Mouse (Mus musculus) T-helper 17 cell (primary cell): ENCODE measurements around the gene Gsdmc4.
"Not testable (repeated sequence)": the region's sequence is repeated elsewhere in the genome, so short reads cannot be mapped to it uniquely, and the experiment has no call there.

Experiments used
- in situ Hi-C, 2 experiments: fragments of 300-600 bp; cut with MboI, MseI; formaldehyde crosslinking; loops; 1 replicate in 1 of 2; 2 replicates in 1 of 2; pipeline ENCODE4 v1.15.1; 2025; ENCODE audit warnings: high pct_unique_total_duplicates in 2 of 2

Gsdmc4 gene

DNA sequence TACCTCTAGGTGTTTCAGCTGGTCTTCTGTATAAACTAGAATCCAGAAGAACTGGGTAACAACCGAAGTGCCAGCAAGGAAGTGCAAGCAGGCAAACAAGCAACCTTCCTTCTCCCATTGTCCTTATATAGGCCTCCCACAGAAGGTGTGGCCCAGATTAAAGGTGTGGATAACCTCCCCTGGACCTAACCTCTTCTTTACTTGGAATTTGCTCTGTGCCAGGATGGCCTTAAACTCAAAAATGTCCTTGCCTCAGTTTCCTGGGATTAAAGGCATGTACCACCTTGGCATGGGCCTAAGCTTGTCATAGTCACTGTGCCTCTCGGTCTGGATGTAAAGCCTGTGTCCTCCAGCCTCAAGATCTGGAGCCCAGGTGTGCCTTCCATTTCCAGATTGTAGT lies at the start of gene Gsdmc4:
Gsdmc4 (minus strand) TSS at position 101 of the 400 bp plus-strand sequence.
- in situ Hi-C loops: not testable (repeated sequence)

DNA sequence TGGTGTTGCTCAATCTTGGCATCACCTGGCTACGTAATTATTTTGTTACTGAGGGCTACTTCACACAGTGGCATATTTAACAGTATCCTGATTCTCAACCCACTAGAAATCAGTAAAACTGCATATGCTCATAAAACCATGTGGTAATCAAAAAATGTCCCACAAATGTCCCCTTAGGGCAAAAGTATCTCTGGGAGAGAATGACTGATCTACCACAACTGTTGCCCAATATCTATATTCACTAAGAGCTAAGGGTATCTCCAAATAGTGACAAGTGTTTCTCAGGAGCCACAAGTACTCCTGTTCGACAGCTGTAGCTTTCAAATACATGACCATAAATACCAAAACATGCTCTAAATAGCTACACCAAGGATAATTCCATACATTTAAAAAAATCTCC lies 48.4 kb upstream of the Gsdmc4 start:
- in situ Hi-C loops: no loop called here

DNA sequence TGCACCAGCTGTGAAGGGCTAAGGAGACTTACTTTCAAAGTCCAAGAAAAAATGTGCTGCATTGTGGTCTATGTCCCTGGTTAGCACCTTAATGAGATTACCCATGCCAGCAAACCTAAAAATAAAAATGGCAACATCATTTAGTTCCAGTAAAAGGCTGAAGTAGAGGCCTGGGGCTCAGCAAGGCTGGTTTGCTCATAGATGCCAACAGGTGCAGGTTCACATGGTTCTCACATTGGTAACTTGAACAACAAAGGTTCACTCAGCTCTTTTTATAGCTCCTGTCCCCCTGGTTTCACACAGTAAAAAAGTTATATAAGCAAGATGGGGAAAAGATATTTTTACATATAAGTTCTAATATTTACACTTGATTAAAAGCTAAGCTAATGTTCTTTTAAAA lies 45.5 kb upstream of the Gsdmc4 start:
- in situ Hi-C loops: no loop called here

DNA sequence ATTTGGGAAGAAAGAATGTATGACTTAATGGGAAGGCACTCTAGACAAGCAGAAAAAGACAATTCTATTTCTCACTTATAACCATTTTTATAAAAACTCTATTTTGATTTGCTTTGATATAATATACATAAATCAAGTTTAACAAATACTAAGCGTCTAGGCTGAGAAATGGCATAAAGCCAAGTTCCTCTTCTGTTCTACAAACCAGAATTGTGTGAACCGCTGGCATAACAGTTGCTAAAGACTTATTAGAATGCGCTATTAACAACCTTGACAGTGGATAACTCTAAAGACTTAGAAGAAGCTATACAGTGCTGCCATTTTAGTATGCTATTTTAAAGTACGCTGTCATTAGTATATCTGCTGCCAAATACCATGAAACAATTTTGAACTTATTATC lies 41.2 kb upstream of the Gsdmc4 start:
- in situ Hi-C loops: no loop called here

DNA sequence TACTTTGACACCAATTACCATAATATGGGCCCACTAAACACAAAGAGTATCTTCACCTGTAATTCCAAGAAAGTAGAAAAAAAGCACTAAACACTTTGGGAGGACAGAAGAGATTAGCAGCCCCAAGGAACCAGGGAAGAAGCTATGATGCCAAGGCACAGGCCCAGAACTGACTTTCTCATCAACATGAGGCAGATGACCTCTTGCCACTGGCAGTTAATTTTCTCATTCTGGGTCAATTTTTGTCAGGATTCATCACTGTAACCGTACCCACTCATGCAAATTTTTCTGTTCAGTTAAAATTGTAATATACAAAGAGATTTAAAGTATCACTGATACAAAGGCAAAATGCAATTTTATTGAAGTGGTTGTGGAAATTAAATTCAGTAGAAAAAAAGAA lies 29.1 kb upstream of the Gsdmc4 start:
- in situ Hi-C loops: loop anchor here in 1 of 2 experiments (25.0 kb wide), 1 partner anchor 171 kb away; no protein-coding TSS in a partner anchor

DNA sequence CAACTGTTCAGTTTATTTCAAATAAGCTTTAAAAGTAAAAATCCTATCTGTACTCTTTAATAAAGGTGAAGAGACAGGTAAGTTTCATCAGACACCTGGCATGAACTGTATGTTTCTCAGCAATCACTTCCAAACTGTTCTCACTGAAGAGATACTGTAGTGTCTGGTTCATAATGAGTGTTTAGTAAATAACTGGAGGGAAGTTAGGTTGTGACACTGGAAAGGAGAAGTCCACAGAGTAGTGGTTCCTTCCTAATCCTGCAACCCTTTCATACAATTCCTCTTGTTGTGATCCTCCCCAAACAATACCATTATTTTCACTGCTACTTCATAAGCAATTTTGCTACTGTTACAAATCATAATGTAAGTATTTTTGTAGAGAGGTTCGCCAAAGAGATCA lies 20.6 kb upstream of the Gsdmc4 start:
- in situ Hi-C loops: loop anchor here in 1 of 2 experiments (25.0 kb wide), 1 partner anchor 180 kb away; no protein-coding TSS in a partner anchor

DNA sequence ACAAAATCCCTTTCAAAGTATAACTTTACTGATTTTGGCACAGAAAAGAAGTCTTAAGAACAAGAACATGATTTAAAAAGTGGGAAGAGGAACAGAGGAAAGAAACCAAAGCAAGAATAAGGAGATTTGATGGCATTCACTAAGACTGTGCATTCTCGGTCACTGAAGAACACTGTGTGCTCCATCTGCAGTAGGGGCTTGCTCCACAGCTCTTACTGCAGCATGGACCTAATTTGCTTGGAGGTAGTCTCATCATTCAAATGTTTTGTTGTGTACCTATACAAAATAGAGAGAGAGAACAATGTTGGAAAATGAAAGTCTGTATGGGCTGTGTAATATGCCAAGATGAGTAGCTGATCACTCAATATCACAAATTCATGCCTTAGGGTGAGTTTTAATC lies 19.3 kb upstream of the Gsdmc4 start:
- in situ Hi-C loops: loop anchor here in 1 of 2 experiments (25.0 kb wide), 1 partner anchor 181 kb away; no protein-coding TSS in a partner anchor

DNA sequence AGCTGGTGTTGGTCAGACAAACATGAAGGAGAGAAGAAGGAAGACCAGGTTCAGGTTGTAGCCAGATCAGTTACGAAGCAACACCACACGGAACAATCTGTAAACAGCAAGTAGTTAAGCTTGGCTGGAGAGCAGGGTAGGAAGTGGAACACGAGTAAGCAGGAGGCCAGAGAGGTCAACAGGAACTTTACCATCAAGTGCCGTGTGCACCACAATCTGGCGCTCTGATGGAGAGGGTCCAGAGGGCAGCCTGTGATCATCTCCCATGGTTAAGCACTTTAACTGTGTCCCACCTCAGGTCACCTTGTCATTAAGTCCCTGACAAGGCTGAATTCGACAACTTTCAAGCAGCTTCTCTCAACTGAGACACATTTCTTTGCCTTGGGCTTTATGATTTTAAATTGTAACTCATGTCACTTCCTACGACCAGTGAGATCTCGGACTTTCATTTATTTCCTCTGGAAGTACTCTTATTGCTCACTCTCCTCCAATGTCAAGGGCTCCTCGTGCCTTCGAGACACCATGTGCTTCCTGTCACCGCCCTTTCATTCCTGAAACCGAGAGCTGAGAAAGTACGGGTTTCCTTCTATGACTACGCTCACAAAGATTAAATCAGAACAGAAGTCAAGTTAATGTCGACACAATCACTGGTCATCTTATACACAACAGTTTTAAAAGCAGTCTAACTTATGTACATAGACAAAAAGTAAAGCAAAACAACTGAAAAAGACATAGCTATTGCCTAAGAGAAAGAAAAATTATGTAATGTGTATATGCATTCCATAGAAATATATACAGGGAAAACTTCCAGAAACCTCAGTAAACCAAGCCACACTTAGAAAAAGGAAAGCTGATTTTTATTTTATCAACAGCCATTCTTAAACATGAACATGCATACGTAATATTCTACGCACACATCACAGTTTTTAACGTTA lies 18.3 kb upstream of the Gsdmc4 start:
- in situ Hi-C loops: loop anchor here in 1 of 2 experiments (25.0 kb wide), 1 partner anchor 182 kb away; no protein-coding TSS in a partner anchor

DNA sequence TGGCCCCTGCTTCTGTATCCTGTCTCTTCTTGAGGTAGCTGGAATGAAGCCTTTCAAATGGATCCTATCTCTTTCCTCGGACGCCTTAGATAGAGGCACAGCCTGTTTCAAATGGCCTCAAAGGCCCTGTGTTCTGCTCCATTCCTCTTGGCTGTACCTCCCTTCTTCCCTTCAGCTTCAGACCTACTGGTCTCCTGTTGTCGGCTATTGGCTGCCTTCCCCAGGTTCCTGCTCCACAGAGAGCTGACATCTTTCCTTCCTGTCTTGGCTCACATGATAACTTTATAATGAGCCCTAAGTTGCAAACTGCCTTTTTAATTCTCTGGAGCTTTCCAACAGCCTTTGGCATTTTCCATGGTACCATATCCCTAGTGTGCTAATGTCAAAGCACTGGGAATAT lies 14.1 kb upstream of the Gsdmc4 start:
- in situ Hi-C loops: loop anchor here in 1 of 2 experiments (25.0 kb wide), 1 partner anchor 186 kb away; no protein-coding TSS in a partner anchor

DNA sequence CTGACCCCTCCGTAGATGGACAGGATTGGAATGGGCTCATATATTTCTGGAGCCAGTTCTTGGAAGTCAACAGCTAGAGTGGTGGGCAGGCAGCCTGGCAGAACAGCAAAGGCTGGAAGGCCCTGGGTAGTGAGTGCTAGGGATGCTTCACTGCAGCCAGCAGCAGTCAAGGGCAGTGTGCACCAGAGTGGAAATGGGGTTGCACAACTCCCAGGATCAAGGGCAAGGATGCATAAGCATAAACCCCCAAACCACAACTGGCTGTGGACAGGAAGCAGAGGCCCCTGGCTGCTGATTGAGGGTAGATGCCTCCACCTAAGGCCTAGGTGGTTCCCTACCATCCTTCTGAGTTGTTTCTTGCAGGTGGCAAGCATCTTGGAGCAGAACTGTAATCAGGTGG lies 12.4 kb upstream of the Gsdmc4 start:
- in situ Hi-C loops: loop anchor here in 1 of 2 experiments (5.0 kb wide), 1 partner anchor 72 kb away; no protein-coding TSS in a partner anchor

DNA sequence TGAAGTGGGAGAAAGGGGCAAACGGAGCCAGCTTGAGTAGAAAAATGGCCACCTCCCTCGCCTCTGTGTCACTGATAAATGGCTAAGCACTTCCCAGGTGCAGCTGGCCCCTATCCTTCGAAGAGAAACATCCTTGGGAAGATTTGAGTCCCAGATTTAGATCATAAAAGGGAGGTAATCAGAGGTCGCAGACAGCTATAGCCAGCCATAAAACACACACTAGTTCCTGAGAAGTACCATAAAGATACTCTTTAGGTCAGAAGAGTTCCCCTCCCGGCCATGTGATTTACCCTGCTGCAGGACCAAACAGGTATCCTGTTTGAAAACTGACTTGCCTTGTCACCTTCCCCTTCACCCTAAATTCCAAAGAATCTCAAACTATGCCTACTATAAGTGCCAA lies 9.5 kb upstream of the Gsdmc4 start:
- in situ Hi-C loops: loop anchor here in 1 of 2 experiments (5.0 kb wide), 1 partner anchor 69 kb away; no protein-coding TSS in a partner anchor

DNA sequence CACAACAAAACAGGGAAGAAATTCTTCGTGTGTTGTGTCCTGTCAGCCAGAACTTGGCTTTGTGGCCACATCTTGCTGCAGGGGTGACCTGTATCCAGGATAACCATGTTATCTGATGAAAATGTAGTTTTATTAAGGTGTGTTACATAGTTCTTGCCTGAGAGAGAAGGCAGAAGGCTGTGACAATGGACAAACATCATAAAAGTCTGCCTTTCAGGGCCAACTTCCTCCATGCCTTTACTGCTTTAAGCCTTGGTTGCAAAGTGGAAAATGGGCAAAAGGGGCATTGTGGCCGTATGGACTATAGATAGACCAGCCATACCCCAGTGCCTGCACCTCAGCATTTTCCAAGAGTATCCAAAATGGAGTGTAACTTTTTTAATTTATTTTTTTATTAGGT lies 7.6 kb upstream of the Gsdmc4 start:
- in situ Hi-C loops: loop anchor here (5.0 kb wide), 2 partner anchors 37 to 67 kb away; no protein-coding TSS in a partner anchor

DNA sequence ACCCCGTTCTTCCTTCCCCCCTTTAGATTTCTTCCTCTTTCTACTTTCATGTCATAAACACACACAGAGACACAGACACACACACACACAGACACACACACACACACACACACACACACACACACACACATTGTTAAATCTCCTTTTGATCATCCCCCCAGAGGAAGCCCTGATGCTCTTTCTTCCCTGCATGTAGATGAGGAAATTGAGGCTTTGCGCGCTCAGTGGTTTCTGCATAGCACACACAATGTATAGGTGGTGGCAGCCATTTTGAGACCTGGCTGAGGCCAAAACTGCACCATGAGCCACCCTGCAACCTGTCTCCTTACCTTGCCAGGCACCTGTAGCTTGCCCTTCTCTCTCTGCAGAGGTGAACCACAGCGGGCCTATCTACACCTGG lies 4.5 kb upstream of the Gsdmc4 start:
- in situ Hi-C loops: loop anchor here (5.0 kb wide), 1 partner anchor 34 kb away; no protein-coding TSS in a partner anchor

DNA sequence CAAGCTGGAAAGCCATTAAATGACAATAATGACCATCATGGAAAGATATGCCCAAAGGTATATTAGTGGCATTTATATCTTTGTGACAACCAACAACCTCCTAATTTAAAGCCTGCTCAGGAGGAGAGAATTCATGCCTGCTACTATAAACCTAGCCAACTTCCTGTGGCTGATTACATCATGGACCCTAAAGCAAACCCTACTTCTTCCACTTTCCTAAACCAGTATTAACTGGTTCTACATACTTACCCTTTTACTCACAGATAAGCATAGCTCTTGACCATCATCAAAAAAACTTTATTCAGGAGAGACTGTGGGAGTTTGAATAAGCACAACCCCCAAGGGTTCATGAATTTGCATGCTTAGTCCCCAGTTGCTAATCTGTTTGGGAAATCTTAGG lies 2.2 kb downstream of the Gsdmc4 start:
- in situ Hi-C loops: loop anchor here in 1 of 2 experiments (10.0 kb wide), 1 partner anchor 75 kb away; no protein-coding TSS in a partner anchor

DNA sequence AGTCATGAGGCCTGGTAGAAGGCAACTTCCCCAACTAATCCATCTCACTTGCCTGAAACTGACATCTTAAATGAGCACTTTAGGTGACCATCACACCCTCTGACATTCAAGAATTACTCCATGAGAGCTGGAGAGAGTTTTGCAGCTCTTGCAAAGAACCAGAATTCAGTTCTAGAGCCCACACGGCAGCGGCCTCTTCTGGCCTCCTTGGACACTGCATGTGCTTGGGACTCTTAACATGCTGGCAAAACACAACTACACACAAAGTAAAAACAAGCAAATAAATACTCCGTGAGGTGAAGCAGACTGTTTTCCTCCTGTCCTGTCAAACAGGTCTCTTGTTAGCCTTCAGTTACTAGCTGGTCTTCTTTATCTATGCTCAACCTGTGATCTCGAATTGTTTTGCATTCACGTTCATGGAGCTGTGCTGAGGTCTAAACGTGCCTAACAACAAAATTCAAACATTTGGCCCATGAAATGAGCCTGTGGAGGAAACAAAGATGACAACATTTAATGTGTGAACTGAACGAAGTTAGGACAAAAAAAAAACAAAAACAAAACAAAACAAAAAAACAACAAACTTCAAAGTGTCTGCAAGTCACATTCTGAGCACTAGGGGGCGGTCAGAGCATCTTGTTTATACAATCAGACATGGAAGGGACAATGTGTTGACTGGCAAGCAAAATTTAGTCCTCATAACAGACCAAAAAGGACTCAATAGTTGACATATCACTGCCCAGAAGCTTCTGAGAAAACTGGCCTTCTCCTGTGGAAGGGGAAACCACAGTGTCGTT lies 16.3 kb downstream of the Gsdmc4 start:
- in situ Hi-C loops: not testable (repeated sequence)

DNA sequence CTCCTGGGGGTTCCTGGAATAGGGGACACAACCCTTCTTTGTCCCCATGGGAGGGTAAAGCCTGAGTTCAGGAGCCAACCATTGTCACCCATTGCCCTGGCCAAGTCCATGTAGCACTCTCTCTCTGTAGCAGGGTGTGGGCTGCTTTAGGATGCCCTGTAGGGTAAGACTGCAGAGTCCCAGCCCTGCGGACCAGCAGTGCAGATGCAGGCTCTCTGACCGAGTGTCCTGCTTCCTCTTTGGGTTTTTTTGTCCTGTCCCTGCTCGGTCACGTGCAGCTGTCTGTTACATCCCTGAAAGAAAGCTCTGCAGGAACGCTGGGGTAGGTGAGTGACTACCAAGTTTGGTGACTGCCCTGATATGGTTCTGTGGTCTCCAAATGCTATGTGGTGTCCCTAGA lies 23.7 kb downstream of the Gsdmc4 start:
- in situ Hi-C loops: not testable (repeated sequence)

DNA sequence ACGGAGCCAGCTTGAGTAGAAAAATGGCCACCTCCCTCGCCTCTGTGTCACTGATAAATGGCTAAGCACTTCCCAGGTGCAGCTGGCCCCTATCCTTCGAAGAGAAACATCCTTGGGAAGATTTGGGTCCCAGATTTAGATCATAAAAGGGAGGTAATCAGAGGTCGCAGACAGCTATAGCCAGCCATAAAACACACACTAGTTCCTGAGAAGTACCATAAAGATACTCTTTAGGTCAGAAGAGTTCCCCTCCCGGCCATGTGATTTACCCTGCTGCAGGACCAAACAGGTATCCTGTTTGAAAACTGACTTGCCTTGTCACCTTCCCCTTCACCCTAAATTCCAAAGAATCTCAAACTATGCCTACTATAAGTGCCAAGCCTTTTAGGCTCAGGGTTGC lies 24.1 kb downstream of the Gsdmc4 start:
- in situ Hi-C loops: not testable (repeated sequence)

DNA sequence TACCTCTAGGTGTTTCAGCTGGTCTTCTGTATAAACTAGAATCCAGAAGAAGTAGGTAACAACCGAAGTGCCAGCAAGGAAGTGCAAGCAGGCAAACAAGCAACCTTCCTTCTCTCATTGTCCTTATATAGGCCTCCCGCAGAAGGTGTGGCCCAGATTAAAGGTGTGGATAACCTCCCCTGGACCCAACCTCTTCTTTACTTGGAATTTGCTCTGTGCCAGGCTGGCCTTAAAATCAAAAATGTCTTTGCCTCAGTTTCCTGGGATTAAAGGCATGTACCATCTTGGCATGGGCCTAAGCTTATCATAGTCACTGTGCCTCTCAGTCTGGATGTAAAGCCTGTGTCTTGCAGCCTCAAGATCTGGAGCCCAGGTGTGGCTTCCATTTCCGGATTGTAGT lies 33.6 kb downstream of the Gsdmc4 start, which contains the start of gene Gsdmc3:
Gsdmc3 (minus strand) TSS at position 101 of the 400 bp plus-strand sequence.
- in situ Hi-C loops: not testable (repeated sequence)

DNA sequence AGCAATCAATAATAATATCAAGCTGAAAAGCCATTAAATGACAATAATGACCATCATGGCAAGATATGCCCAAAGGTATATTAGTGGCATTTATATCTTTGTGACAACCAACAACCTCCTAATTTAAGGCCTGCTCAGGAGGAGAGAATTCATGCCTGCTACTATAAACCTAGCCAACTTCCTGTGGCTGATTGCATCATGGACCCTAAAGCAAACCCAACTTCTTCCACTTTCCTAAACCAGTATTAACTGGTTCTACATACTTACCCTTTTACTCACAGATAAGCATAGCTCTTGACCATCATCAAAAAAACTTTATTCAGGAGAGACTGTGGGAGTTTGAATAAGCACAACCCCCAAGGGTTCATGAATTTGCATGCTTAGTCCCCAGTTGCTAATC lies 35.9 kb downstream of the Gsdmc4 start:
- in situ Hi-C loops: not testable (repeated sequence)

DNA sequence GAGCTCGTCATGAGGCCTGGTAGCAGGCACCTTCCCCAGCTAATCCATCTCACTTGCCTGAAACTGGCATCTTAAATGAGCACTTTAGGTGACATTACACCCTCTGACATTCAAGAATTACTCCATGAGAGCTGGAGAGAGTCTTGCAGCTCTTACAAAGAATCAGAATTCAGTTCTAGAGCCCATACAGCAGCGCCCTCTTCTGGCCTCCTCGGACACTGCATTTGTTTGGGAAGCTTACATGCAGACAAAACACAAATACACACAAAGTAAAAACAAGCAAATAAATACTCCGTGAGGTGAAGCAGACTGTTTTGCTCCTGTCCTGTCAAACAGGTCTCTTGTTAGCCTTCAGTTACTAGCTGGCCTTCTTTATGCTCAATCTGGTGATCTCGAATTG lies 50.1 kb downstream of the Gsdmc4 start:
- in situ Hi-C loops: not testable (repeated sequence)
